Mouse (Mus musculus) natural killer cell, adult 2 months (primary cell): ENCODE measurements at regions not wholly inside any gene's neighbourhood (a gene's known extent, or its start where the extent isn't known, plus 50 kb on each side); places are given as distances from the start of the nearest gene placed in this dataset.
A peak's percentile ranks its signal among the peaks of the same experiment; 100 is the strongest.

Experiments
- DNase-seq, 2 experiments: peaks; one replicate each; pipeline ENCODE4 v3.0.0; 2022; ENCODE audit warnings: low spot score in 2 of 2

DNA sequence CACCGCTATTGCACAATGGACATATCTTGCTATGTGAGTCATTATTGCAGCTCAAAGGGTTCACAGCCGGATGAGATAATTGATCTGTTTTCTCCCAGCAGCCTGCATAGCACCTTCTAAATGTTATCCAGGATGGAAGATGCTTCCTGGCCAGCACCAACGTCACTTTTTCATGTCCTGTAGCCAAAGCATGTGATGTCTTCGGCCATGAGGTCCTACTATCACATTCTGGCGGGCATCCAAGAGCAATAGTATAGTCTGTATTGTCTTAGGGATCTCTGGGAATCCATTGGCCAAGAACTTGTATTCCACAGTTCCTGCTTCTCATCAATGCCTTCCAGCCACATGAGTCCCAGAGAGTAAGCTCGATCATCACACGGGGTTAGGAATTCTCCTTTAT, 70.6 kb downstream of the Npy start:
- no peak for DNase-seq

DNA sequence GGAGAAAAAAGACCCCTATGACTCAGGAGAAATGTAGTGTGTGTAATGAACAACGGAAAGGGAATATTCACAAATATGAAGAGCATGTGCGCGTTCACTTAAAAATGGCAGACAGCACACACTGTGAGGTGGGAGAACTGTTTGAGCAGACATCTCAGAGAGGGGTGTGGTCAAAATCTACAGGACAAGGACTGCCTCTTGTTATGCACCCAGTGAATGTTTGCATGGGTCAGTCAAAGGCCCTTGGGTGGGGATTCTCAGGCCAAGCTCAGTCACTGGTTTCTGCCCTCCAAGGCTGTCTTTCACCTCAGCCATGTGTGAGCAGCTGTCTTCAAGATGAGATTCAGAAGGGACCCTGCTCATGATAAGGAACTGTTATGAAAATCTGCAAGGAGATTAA, 76.6 kb downstream of the Npy start:
- DNase-seq = no peak

DNA sequence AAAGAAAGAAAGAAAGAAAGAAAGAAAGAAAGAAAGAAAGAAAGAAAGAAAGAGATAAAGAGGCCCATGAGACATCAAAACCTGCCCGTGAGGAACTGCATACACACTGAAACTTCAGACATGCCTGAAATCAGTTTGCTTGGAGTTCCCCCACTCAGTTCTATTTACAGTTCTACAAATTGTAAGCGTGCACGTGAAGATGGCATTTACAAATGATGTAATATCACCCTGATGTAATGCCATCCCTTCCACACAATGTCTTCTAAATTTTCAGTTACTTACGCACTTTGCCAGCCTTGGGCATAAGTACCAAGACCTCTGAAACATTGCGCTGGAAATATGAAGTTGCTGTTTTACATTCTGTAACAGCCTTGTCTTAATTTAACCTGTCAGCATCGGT, 79.0 kb downstream of the Npy start:
- no peak for DNase-seq

DNA sequence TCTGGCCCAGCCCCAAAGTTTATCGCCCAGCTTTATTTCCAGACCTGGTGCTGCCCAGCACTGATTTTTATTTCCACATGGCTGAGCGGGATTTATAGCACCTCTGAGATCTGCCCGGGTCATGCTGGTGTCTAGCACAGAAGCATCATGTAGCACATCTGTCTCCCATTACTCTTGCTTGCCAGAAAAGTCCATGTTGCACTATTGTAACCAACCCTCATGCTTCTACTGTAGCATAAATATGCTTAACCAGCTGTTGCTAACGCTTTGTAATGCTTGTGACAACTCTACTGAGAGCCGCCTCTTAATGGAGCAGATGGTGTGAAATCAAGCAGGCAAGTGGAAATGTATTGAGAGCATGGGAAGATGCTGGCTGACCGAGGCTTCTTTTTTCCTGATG, 81.5 kb downstream of the Npy start:
- no peak for DNase-seq

DNA sequence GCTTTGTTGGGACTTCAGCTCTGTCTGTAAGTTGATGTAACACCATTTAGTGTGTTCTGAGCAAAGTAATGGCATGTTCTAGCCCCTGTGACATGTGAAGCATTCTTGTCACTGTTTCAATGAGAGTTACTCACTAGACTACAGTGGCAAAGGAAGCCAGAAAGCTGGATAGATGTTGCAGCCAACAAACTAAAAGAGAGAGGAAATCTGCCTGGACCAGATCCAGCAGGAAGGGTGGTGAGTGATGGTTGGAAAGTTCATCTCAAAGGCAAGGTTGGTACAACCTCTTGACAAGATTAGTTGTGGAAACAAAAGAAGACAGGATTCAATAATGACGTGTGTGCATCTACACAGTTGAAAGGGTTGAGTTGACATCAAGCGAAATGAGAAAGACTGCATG, 83.9 kb downstream of the Npy start:
- DNase-seq = no peak

DNA sequence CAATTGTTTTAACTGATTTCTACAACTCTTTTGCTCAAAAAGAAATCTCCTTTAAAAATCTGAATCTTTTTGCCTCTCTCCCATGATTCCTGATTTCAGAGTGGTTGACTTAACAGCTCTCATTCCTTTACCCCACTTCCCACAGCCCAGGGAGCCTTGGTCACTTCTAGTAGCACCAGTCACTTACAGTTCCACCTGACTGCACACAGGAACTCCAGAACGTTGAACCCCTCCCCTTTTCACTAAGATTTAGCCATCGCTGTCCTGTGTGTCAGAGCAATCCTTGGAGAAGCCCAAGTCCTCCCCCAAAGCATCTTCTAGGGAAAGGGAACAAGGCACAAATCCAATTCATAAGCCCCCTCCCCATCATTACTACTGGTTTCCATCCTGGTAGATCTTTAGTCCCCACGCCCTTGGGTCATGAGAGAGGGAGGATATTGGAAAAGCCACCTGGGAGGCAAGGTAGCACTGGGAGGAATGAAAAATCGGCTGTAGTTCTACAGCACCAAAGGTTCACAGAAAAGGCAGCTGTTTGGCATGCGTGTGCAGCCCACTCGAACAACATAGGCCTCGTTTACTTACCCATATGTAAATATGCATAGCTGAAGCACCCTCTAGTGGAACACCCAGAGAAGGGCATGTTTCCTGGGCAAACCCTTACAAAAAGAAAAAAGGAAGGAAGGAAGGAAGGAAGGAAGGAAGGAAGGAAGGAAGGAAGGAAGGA, 96.7 kb downstream of the Npy start:
- DNase-seq = no peak

DNA sequence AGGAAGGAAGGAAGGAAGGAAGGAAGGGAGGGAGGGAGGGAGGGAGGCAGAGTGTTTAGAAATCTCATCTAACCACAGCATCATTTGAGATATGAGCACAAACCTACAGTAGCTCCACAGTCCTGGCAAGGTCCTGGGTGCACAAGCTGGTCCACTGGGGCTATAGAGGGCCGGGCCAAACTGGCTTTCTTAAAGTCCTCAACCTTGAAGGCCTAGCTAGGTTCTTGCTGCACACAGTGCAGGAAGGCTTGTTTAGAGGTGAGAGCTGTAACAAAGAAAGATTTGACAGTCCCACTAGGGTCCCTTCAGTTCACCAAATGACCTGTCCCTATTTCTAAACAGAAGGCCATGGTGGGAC, 97.3 kb downstream of the Npy start:
- DNase-seq = no peak

DNA sequence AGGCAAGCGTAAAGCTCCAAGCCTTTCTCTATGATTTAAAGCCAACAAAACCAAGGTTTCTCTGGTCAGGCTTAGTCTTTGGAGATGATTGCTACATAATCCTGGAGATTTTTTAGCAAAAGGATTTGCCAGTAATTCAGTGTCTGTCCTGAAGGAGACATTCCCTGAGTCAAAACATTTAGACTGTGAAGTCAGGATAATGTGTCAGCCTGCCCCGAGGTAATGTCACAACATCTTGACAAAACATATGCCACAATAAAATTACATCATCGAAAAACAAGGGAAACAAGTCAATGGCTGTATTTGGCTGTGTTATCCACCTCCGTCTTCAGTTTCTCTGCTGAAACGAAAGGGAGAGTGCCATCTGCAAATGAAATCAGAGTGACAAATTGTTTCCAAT, 101.8 kb downstream of the Npy start:
- no peak for DNase-seq

DNA sequence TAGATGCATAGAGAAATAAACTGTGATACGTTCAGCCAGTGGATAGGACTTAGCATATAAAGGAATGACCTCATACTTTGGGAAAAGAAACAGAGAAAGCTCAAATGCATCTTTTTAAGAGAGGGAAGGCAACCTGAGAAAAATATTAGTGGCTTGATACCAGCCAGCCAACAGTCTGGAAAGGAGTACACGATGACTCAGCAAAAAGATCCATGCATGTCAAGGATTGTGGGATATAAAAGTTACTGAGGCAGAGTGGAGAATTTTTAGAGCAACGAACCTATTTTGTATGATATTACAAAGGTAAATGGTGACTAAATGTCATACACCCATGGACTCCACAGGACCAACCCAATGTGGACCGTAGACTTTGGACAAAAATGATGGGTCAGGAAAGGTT, 105.6 kb downstream of the Npy start:
- DNase-seq = no peak

DNA sequence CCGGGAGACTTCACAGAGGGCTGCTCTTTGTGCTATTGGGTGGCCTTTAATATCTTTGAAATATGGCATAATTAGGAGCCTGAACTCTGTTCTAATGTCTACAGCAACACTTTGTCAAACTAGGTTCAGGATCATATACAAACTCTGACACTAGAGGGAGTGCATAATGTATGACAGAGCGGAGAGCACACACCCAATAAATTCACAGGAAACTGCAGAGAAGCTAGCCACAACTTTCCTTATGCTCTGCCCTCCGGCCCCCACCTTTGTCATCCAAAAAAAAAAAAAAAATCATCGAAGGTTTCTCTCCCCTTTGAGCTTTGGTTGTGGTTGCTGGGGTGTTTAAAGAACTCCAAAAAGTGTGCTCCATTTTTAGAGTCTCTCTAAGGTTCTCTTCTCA, 107.6 kb downstream of the Npy start:
- DNase-seq = peak in 1 of 2 experiments; percentile 5

DNA sequence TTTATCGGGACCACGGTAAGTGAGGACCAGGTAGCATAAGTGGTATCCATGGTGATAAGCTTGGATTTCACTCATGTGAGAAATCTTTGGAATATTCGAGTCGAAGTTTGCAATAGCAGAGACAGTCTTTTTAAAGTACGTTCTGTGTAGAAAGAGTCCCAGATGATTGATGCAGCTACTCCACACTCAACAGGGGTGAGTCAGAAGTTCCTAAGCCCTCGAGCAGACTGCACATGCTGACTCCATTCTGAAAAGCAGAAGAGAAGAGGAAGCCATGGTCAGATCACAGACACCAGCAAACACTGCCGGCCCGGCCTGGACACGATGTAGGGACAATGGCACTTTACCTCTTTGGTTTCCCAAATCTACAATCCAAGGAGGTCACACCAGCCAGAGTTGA, 120.6 kb downstream of the Npy start:
- DNase-seq = no peak

DNA sequence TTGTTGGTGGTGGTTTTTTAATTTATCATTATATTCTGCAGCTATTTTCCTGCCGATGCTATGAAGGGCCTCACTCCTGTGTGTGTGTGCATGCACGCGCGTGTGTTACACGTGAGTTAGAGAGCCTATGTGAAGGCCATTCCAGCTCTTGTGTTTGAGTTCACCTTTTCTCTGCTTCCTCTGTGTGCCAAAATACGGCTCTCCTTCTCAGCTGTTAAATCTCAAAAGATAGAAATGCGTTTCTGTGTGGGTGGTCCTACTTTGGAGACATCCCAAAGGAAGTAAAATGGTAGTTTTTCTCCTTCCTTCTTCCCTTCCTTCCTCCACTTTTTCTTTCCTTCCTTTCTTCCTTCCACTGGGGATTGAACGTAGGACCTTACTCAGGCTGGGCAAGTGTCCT, 136.4 kb downstream of the Npy start:
- DNase-seq = no peak

DNA sequence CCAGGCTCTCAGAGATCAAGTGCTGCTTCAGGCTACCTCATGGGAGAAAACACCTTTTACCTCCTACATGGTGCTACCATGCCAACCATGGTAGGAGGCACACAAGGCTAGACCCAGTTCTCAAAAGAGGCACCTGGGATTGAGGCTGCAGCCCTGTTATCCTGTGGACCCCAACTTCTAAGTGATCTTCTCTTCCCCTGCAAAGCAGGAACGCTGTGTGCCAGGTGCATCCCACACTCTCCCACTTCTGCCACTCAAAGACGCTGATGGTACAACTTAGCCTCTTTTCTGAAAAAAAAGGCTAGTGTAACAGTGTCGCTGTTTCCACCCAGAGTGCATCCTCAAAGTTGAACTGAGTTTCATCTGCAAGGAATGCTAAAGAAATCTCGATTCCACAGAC, 138.7 kb downstream of the Npy start:
- DNase-seq = no peak

DNA sequence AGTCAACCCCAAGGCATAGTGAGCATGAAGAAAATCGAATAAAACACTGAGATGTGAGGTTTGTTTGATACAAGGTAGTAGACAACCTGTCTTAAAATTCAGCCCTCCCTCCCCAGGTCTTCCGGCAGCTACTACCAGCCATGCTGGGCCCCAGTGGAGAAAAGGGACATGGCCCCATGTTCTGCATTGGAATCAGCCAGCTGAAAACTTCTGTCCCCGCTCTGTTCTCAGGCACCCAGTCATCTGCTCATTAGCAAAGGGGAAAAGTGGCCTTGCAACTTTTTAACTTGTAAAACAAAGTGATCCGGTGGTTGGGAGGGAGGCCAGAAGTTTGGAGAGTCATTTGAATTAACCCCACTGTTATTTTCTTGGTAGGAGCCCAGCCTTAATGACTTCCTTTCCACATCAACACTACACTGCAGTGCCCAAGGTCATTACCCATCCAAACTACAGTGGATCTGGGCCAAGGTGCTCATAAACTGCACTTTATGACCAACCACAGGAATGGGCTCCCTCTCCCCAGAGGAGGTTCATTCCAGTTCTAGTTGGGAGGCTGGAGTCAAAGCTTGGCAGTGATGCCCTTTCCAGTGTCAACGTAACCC, 143.5 kb downstream of the Npy start:
- DNase-seq = no peak

DNA sequence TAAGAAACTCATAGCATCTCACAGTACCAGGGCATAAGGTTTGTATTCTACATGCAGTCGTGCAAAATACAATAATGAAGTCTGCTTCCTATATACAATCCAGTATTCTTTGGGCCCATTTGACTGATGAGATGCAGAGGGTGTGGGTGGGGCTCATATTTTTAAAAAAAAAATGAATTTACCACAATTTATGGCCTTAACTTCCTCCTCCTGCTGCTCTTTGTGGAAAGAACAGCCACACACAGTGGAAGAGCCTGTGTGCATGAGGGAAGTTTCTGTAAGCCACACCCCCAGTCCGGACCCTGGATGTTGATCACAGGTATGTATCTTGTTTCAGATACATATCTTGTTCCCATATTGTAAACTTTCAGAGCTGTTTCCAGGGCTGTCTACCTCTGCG, 143.5 kb upstream of the Mpp6 start:
- no peak for DNase-seq

DNA sequence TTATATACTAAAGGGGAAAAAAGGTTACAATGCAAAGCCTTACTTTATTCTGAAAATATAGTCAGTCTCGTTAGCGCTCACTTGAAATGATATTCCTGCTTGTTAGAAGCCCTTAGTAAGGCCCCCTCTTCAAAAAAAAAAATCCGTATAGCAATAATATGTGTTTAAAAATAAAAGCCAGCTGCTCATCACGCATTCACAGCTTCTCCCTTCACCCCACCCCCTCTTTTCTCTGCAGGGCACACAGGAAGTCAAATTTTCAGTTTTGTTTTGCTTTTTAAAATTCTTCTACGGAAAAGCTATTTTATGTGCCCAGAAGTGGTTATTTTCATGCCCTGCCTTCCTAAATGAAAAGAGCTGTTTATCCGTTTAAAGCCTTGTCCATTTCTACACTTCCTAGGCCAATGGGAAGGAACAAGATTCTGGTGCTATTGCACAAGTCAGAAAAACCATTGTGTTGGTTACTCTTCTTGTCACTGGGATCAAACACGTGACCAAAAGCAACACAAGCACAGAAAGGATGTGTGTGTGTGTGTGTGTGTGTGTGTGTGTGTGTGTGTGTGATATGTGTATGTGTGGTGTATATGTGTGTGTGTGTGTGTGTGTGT, 136.7 kb upstream of the Mpp6 start:
- DNase-seq = peak; percentile 15 to 39

DNA sequence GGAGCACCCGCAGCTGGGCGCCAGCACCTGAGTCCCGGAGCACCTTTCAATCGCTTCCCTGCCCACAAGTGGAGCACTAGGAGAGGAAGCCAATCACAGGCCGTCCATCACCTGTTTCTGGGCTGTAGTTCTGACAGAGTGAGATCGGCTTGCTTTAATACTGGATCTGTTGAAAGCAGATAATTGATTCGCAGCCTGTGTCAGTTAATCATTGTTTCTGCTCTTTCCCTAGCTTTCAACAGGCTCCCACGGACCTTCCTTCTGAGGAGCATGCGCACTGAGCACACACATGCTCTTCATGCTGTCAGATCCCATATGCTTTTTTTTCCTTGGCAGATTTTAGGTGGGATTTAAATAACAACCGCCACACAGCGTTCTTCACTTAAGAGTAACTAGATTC, 132.3 kb upstream of the Mpp6 start:
- DNase-seq = no peak

DNA sequence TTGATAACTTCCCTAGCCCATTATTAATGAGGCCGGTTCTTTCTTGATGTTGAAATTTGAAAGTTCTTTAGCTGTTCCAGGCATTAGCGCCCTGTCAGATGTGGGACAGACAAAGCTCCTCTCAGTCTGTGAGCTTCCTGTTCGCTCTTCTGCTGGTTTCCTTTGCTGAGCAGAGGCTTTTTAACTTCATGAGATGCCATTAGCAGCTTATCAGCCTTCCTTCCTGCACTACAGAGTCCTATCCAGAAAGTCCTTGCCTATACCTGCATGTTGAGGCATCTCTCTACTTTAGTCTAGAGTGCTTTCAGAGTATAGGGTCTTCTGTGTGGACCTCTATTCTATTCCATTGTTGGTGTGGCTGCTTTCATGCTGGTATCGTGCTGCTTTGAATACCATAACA, 126.3 kb upstream of the Mpp6 start:
- no peak for DNase-seq

DNA sequence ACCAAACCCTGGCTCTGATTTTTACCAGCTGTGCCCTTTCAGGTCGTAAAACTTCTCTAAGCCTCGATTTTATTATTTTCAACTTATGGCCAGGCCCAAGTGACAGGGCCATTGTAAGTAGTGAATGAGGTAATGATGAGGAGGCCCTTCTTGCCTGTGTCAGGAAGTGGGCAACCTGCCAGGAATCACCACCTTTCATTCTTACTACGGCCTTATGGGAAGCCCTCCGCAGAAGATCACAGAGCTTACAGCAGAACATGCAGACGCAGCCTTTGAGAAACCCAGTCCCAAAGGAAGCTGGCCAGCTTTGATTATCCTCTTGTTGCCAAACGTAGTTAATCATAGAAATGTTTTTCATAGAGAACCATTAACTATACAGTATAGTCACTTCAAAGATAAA, 124.9 kb upstream of the Mpp6 start:
- DNase-seq = no peak

DNA sequence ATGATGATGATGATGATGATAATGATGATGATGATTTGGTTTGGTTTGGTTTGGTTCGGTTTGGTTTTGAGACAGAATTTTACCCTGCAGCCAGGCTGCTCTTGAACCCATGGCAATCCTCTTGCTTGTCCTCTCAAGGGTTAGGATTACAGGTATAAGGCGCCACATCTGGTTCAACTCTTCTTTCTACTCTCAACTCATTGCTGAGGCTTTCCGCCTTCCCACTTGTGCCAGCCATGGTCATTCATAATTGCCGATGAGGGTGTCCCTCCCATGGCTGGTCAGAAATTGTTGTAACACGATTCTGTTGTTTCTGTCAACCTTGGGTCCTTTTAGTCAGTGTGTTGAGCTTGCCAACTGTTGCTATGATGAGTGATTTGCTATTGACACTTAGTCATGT, 122.9 kb upstream of the Mpp6 start:
- no peak for DNase-seq

DNA sequence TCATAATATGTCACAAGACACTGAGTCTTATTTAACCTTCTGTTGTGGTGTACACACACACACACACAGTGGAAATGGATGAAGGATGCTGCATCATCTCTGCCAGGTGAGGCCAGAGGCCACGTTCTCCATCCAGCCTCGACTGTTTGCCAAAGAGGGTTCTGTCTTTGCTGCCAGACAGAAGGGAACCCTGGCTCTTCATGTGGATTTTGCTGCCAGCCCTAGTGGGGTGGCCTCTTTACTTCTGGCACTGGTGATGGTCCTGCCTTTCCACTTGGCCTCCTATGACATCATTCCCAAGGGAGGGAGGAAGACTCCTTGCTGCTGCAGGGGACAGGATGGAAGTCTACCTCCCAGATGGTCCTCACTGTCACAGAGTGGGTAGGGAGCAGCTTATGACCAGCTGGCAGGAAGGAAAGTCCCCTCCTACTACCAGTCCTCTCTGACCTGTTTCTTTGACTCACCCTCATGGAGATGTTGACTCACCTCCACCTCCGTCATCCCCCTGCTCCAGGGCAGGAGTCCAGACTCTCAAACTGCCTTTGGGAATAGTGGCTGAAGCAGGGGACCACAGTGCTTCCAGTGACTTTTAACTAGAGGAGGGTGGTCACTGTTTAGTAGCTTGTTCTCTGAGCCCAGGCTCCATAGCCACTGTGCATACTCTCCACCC, 122.4 kb upstream of the Mpp6 start:
- DNase-seq = no peak

DNA sequence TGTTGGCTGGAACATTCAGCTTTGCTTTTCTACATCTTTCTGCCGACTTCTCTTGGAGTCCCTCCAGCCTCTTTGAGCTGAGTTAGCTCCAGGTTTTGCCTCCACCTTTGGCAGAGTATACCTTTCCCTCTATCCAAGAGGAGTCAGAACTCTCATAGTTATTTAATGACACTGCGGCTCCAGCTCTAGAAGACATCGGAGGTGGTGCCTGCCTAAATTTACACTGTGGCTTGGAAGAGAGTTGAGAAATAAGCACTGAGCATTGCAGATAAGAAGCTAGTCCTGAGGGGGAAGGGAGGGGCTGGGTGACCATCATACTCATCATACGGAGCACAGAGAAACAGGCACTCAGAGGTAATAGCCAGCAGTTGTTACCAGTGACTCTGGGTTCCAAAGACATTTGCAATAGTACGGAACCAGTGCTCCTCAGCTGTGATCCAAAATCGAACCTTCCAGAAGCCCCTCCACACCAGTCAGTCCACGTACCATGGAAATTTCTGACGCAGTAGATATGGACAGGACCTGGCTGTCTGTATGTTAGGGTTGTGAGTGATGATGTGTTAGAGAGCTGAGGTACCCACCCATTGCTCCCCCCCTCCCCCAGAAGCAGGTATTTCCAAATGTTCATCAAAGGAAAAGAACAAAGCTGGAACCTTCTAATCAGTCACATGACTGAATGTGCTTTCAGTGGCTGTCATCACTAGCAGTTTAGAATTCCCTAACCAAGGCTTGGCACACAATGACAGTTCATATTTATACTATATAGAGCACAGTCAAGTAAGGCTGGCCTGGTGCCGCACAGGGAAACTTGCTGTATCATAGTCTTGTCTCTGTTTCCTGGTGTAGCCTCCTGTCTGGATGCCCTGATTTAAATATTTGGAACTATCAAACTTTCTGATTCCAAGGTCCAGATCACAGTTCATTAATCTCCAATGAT, 120.2 kb upstream of the Mpp6 start:
- DNase-seq = no peak
